Mouse (Mus musculus) left cerebral cortex, postnatal 10 days (tissue): Measurements from ENCODE around the gene Rpl27. TPM values are rescaled to one million over a fixed set of nuclear protein-coding genes. Genes with fewer than 3 reads are reported as not detected.
A peak's percentile ranks its signal among the peaks of the same experiment; 100 is the strongest.
"Not testable (repeated sequence)": the region's sequence is repeated elsewhere in the genome, so short reads cannot be mapped to it uniquely, and the experiment has no call there.

Experiments used
- DNase-seq, 2 experiments: peaks; one replicate each; pipeline ENCODE4 v3.0.0; 2021 to 2022; ENCODE audit warnings: low spot score in 2 of 2, mixed read lengths in 1 of 2; ENCODE audit errors: extremely low spot score in 1 of 2
- intact Hi-C: fragments of 180-260 bp; cut with DNase I; formaldehyde crosslinking; loops from one replicate; pipeline ENCODE4 v1.15.1; 2025
- total RNA-seq, 2 experiments: library from RNA; stranded (reverse); gene quantifications; 2 replicates each; pipeline ENCODE4 v1.2.3; 2021

Gene Rpl27
- 10 to 100 TPM; 49.9 to 58.1 TPM for total RNA-seq

DNA sequence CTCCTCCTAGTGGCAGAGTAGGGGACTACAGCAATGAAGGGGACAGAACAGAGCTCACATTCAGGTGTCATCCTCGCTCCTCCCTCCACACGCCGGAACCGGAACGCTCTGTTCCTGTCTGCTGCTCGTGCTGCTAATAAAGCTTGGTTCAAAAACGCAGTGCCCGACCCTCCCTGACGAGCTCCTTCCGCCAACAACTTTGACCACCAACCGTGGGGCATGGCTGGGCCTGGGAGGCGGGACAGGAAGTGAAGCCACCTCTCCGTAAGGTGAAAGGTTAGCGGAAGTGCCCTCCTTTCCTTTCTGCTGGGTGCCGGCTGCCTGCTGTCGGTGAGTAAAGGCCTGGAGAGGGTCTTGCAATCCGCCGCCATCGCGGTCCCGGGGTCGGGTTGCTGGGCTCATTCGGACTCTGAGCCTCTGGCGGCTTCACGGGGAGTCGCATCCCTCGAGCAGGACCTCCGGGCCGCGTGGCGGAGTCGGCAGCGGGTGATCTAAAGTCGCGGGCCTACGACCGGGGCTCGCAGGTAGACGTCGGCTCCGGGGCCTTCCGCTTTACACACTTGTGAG is at the start of gene Rpl27:
TSS of gene Rpl27 (plus strand) at position 172 of the 567 bp plus-strand sequence.
- intact Hi-C loops, result no loop called here
- peak; percentile 98 to 99 for DNase-seq

DNA sequence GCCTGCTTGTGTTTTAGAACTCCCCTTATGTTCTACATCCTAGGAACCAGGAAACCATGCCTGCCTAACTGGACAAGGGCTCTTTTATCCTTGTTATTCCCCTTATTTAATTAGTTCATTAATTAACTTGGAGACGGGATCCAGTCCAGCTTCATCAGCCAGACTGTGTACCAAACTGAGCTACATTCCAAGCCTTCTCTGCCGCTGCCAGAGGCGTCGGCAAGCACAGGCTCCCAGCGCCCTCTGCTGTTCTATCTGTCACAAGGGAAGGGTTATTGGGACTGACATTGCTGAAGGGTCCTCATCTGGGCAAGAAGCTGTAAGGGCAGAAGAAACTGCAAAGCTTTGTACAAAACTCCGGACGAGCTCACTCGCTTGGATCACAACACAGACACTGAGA is 47.0 kb upstream of the Rpl27 start:
- intact Hi-C loops, result loop anchor here (1.0 to 10.0 kb wide), 2 partner anchors 72 to 180 kb away; no protein-coding TSS in a partner anchor
- peak; percentile 79 to 84 for DNase-seq

DNA sequence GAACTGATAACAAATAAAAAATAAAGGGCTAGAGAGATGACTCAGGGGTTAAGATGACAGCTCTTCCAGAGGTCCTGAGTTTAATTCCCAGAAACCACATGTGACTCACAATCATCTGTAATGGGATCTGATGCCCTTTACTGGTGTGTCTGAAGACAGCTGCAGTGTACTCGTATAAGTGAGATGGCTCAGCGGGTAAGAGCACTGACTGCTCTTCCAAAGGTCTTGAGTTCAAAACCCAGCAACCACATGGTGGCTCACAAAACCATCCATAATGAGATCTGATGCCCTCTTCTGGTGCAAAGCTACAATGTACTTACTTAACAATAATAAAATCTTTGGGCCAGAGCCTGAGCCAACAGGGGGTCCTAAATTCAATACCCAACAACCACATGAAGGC is 26.8 kb upstream of the Rpl27 start:
- intact Hi-C loops, result no loop called here

DNA sequence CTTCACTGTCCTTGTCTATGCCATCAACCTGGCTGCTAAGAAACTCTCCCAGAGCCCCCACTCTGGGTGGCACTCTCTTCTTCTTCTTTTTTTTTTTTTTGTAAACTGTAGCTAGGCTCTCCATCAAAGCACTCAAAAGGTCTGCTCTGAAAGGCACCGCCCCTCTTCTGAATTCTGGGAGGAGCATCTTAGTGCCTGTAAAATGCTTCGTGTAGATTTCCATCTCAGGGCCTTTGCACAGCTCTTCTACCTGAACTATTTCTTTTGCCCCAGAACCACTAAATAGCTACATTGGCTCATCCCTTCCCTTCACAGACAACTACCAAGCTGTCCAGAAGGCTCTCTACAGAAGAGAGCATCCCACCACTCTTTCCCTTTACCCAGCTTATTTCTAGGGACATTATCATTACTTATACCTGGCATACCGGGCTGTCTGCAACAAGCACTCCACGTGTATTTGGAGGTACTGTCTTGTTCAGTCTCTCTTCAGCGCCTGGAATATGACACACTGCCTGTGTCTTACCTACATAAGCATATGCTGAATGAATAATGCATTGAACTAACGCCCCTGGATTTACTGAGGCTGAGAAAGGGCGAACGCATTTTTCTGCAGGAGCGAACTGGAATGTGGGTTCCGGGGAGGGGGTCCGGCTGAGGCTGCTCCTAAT is 25.5 kb upstream of the Rpl27 start:
- intact Hi-C loops, result no loop called here
- no peak for DNase-seq

More for the DNA sequence above, 26.8 kb upstream of the Rpl27 start:
- no peak for DNase-seq

DNA sequence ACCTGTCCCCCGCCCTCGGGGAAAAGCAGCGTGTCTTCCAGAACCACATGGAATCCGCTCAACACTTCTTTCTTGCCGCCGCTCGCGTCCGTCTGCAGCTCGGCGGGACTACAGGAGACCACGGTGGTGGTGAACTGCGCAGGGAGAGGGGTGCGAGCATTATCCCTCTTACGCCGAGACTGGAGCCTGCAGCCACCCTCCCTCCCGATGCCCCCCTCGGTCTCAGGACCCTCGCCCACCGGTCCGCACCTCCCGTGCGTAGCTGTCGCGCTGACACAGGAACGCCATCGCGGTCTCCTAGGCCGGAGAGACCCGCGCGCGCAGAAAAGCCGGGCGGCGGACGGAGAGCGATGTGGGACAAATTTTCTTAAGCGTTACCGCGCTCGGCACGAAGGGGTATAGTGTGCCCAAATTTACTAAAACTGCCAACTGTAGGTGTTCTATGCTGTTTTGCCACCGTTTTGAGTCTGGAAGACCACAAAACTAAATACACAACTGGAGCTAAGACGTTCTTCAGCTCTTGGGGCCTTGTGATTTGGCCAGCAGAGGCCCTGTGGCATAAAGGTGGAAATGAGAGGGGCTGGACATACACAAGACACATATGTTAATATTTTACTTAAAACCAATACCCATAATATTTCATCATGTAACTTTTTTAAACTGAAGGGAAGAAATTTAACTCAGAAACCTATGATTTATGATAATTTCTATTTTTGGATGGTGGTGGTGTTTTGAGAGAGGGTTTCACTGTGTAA is 24.8 kb upstream of the Rpl27 start, which contains the start of gene Aarsd1:
TSS of gene Aarsd1 (minus strand) at position 515 of the 755 bp plus-strand sequence.
- peak; percentile 86 to 92 for DNase-seq
- intact Hi-C loops, result no loop called here

DNA sequence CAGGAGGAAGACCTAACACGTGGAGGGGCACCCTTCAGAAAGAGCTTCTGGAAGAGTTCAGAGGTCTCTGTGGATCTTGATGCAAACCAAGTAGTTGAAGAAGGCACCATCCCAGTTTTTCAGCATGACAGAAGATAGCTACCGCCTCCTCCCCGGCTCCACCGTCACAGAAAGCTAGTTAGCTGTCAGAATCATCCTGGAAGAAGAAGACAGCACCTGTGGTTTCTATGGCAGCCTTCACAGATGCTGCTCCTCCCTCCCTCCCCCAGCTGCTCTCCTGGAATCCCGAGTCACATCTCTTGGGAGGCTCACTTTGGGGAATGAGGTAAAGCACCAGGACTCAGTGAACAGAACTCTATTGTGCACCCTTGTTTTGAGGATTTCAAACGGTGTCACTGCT is 23.1 kb upstream of the Rpl27 start:
- intact Hi-C loops, result no loop called here
- no peak for DNase-seq

DNA sequence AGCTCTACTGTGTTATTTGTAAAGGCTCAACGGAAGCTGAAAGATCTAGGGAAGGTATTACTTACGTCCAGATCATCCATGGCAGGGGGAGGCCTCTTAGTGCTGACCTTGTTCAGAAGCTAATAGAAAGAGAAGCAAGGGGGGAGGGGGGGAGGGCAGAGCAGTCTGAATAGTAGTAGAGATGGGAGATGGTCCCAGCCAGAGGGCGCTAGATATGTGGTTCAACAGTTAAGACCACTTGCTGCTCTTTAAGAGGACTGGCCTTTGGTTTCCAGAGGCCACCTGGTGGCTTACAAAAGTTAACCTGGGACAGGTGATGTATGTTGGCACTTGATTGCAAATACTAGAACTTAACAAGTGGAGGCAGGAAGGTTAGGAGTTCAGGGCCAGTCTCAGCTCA is 22.5 kb upstream of the Rpl27 start:
- peak in 1 of 2 experiments; percentile 46 for DNase-seq
- intact Hi-C loops, result no loop called here

DNA sequence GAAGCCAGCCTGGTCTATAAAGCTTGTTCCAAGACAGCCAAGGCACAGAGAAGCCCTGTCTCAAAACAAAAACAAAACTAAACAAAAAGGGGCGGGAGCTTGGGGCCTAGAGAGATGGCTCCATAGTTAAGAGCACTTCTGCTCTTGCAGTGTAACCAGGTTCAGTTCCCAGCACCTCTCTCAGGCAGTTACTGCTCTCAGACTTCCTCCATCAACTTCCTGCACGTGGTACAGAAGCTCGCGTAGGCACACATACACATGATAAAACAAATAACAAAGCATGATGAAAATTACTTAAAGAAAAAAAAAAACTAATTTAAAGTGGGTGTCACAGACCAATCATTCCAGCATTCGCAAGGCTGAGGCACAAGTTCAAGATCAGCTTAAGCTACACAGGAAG is 21.9 kb upstream of the Rpl27 start:
- intact Hi-C loops, result no loop called here
- DNase-seq, result no peak

DNA sequence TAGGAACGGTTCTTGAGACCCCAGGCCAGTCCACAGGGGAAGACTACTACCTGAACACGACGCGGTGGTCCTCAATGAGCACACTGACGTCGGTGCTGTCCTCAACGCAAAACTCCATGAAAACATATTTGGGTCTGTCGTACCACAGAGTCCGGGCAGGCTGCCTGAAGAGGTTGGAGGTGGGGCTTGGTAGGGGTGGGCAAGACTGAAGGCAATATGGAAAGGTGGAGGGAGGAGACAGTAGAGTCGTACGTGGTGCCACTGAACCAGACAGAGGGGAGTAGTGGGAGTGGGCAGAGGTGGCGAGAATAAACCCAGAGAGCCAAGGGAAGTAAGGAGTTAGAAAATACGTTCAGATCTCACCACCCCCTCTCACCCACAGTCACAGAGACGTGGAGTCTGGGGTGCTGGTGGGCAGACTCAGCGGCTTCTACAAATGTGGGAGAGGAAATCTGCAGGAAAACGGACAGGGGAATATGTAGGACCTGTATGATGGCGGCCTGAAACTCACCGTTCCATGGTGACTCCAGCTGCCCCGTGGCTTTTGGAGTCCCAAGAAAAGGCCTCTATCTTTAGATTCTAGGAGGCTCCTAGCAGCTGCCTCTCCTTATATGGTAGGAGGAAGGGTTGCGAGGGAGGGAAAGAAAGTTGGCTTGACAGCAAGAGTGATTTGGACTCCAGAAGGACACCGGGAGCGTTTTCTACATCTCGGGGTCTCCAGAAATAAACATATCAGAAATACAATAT is 17.8 kb upstream of the Rpl27 start, which contains the start of gene Gm27029:
TSS of gene Gm27029 (minus strand) at position 692 of the 747 bp plus-strand sequence.
- intact Hi-C loops, result no loop called here
- DNase-seq, result peak in 1 of 2 experiments; percentile 45

DNA sequence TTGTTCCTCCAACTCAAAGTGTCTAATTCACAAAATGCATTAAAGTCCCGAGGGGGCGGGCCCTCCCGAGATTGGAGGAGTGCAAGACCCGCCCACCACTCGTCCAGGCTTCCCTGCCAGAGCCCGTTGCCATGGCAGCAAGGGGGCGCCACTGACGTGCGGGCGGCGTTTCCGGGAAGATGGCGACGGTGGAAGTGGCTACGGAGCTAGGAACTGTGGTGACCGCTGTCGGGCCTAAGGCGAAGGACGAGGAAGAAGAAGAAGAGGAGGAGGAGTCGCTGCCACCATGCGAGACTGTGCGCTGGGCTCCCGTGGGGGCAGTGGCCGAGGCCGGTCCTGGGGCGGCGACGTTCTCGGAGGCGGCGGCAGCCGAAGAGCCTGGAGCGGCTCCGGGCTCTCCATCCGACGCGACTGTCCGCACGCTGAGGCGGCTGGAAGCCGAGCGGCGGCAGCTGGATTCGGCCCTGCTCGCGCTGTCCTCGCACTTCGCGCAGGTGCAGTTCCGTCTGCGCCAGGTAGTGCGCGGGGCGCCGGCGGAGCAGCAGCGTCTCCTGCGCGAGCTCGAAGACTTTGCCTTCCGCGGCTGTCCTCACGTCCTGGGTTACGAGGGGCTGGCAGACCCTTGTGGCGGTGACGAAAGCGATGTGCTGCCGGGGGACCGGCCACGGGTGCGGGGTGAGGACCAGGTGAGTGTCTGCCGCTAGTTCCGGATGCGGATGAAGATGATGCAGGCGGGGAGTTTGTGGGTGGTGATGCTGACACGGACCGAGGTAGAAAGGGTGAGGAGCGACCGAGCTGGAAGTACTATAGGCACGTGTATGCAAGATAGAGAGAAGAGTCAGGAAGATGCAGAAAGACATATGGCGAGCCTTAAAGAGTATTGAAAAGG is 16.9 kb upstream of the Rpl27 start, which contains the start of the genes Rundc1 and Ptges3l:
TSS of gene Rundc1 (plus strand) at position 161 of the 889 bp plus-strand sequence.
TSS of gene Ptges3l (minus strand) at position 409 of the 889 bp plus-strand sequence.
- intact Hi-C loops, result no loop called here
- peak; percentile 97 to 99 for DNase-seq

DNA sequence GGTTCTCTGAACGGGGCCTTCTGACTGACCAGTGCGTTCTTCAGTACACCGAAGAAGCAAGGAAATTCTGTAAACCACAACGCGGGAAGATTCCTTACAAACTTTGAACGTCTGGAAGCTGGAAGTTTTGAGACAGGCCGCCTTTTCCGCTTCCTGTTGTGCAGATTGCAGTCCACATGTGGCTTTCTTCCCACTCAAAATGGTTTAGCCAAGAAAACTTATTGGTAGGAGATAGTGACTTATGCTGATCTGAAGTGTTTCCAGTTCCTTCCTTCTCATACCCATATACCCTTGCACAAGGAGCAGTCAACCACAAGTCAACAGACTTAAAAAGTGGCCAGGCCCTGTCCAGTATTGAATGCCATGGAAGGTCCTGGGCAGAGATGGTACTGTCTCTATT is 15.9 kb upstream of the Rpl27 start:
- DNase-seq, result no peak
- intact Hi-C loops, result no loop called here

DNA sequence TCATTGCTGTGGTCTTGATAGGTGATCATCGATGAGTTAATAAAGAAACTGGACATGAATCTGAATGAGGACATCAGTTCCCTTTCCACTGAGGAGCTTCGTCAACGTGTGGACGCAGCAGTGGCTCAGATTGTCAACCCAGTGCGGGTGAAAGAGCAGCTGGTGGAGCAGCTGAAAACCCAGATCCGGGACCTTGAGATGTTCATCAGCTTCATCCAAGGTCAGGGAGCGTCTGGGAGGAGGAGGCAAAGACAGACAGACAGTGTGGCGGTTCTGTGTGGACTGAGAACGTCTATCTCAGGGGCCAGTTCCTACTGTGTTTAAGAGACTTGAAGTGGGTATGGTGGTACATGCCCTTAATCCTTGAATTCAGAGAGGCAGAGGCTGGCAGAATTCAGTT is 10.8 kb upstream of the Rpl27 start:
- intact Hi-C loops, result no loop called here
- DNase-seq, result no peak

DNA sequence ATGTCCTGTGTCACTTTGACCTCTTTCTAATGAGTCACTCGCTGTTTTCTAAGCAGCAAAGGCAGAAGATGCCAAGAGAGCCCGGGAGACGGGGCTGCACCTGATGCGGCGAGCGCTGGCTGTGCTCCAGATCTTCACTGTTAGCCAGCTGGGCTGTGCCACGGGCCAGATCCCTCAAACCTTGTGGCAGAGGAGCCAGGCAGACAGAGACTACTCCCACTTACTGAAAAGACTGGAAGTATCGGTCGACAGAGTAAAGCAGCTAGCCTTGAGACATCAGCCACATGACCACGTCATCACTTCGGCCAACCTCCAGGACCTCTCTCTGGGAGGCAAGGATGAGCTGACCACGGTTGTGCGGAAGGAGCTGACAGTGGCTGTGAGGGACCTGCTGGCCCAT is 8.7 kb upstream of the Rpl27 start:
- intact Hi-C loops, result no loop called here
- DNase-seq, result peak in 1 of 2 experiments; percentile 31

DNA sequence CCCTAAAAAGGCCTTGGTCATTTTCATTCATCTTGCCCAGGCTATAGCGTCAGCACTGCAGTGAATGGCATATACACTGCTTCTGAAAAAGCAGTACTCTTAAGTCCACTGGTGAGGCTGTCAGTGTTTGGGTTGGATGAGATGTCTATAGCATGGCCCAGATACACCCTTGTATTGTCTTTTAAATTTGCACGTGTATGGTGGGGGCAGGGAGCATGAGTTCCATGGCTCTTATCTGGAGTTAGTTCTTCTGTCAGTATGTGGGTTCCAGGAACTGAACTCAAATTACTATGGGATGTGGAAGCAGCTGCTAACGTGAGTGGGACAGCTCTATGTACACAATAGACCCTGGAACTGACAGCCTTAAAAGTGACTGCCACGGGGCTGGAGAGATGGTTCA is 6.3 kb upstream of the Rpl27 start:
- DNase-seq, result no peak
- intact Hi-C loops, result no loop called here

DNA sequence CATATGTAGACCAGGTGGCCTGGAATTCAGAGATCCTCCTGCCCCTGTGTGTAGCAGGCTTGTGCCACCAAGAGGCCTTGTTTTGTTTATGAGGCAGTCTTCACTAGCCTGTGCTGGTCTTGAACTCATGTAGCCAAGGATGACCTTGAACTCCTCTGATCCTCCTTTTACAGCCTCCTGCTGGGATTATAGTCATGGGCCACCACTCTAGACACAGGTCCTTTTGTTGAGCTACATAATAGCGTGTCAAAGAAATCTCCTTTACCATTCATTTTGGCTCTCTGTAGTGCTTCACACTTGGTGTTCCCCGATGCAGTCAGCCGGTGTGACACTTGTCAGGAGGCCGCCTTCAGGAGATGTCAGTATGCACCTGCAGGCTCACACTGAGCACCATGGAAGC is 5.2 kb upstream of the Rpl27 start:
- intact Hi-C loops, result no loop called here
- no peak for DNase-seq

DNA sequence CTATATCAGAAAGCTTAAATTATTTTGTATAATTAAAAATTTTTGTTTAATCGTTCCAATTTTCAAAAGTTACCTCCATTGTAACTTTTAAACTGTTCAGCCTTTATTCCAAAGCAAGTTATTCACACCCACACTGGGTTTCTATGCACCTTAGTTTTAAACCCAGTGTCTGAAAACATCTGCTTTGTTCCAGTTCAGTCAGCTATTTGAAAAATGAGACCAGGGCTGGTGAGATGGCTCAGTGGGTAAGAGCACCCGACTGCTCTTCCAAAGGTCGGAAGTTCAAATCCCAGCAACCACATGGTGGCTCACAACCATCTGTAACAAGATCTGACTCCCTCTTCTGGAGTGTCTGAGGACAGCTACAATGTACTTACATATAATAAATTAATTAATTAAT is 4.1 kb upstream of the Rpl27 start:
- DNase-seq, intact Hi-C loops: not testable (repeated sequence)

DNA sequence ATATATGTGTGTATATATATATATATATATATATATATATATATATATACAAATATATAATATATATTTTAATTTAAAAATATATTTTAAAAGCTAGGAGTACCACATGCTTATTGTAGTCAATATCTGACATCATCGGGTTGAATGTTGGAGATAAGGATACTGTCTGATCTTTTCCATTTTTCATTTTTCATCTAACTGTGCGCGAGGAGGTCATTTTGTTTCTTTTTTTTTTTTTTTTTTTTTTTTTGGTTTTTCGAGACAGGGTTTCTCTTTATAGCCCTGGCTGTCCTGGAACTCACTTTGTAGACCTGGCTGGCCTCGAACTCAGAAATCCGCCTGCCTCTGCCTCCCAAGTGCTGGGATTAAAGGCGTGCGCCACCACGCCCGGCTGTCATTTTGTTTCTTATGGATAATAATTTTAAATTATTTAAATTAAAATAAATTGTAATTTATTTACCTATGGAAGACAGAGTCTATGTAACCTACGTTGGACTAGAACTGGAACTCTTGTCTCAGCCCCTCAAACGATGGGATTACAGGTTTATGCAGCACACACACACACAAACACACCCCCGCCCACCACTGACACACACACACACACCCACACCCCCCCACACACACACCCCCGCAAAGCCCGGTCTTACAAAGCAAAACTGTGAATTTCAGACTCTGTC is 510 bp upstream of the Rpl27 start:
- DNase-seq, intact Hi-C loops: not testable (repeated sequence)

DNA sequence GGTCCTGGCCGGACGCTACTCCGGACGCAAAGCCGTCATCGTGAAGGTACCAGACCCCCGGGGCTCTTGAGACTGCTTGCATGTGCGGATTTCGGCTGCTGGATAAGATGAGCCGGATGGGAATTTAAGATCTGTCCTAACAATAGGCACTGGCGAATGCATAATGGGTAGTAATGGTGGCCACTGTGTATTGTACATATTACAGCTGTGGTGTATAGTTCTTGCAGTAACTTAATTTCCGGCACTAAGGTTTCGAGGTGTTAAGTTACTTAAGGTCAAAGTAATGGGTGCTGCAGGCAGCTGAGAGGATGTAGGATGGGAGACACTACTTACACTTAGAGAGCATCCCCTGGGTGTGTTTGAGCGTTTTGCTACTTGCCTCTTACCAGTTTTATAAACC is 662 bp downstream of the Rpl27 start:
- intact Hi-C loops, result no loop called here
- no peak for DNase-seq
